Mouse (Mus musculus): ENCODE results near the gene Wrb.

- no peak for TF ChIP-seq POLR2A (IDR thresholded peaks at IDR 0.05; ENCODE audit: borderline replicate concordance, low read depth, low read length)
- TF ChIP-seq CTCF (IDR thresholded peaks at IDR 0.05; ENCODE audit: low read depth, low read length), result no peak
Observed at GRCm38 (mm10) chr16:96159794-96160346, 14.7 kb downstream of the Wrb start.
